Comparison of ENCODE assay signal across 8 mouse cellular contexts in genomic region chr15:79687646-79688267, GRCm38 (mm10). TPM values are rescaled to one million over a fixed set of nuclear protein-coding genes. Genes with fewer than 3 reads are reported as not detected.
DNase-seq lines count a peak whose midpoint lies in the region; ATAC-seq and TF ChIP-seq lines count a peak whose summit lies in the region.

Josd1 (minus strand) TSS chr15:79687919.

- peaks cover 4% of the 10 kb centered on the region; the same call in 1 of the 2 replicates for H3K27me3 ChIP-seq in forebrain, embryonic 10.5 days (ENCODE audit: poor library complexity, severe bottlenecking)
- H3K27me3 ChIP-seq in heart, embryonic 15.5 days, result no peaks in the 10 kb centered on the region
- H3K27me3 ChIP-seq in liver, embryonic 14.5 days (ENCODE audit: control insufficient read depth, insufficient read depth, low read length), result no peaks in the 10 kb centered on the region
- no peaks in the 10 kb centered on the region for H3K27me3 ChIP-seq in neural tube, embryonic 11.5 days (ENCODE audit: control insufficient read depth, insufficient read depth, low read length)
- no peaks in the 10 kb centered on the region for H3K27me3 ChIP-seq in stomach, postnatal 0 days (ENCODE audit: control insufficient read depth, insufficient read depth, low read length)

- H3K27ac ChIP-seq in forebrain, embryonic 10.5 days, result peak within 1 kb of the TSS; percentile 93
- H3K27ac ChIP-seq in heart, embryonic 15.5 days, result peak within 1 kb of the TSS; percentile 99
- peak within 1 kb of the TSS; percentile 95 for H3K27ac ChIP-seq in liver, embryonic 14.5 days
- peak within 1 kb of the TSS; percentile 89 for H3K27ac ChIP-seq in neural tube, embryonic 11.5 days (ENCODE audit: low read depth, low read length)
- peak within 1 kb of the TSS; percentile 96 for H3K27ac ChIP-seq in stomach, postnatal 0 days (replicated peaks)

- peaks cover 8% of the 10 kb centered on the region; the same call in 1 of the 2 replicates for H3K36me3 ChIP-seq in forebrain, embryonic 10.5 days (replicated peaks)
- no peaks in the 10 kb centered on the region for H3K36me3 ChIP-seq in heart, embryonic 15.5 days
- no peaks in the 10 kb centered on the region for H3K36me3 ChIP-seq in liver, embryonic 14.5 days (replicated peaks; ENCODE audit: control insufficient read depth, insufficient read depth, low read depth)
- H3K36me3 ChIP-seq in neural tube, embryonic 11.5 days (ENCODE audit: control insufficient read depth, insufficient read depth, low read length), result no peaks in the 10 kb centered on the region
- no peaks in the 10 kb centered on the region for H3K36me3 ChIP-seq in stomach, postnatal 0 days (ENCODE audit: control insufficient read depth, insufficient read depth, low read length)

- under 1% methylated on average over 72 of the region's 72 CpGs for WGBS in forebrain, embryonic 10.5 days
- under 1% methylated on average over 68 of the region's 72 CpGs for WGBS in heart, embryonic 15.5 days
- under 1% methylated on average over 71 of the region's 72 CpGs for WGBS in liver, embryonic 14.5 days (ENCODE audit: insufficient replicate concordance)
- under 1% methylated on average over 70 of the region's 72 CpGs for WGBS in neural tube, embryonic 11.5 days
- under 1% methylated on average over 69 of the region's 72 CpGs for WGBS in stomach, postnatal 0 days

- H3K4me2 ChIP-seq in heart, embryonic 15.5 days, result peak within 1 kb of the TSS; percentile 73
- H3K4me2 ChIP-seq in liver, embryonic 14.5 days (ENCODE audit: low read depth), result peak within 1 kb of the TSS; percentile 88
- H3K4me2 ChIP-seq in neural tube, embryonic 11.5 days (ENCODE audit: low read depth), result peak within 1 kb of the TSS; percentile 48
- H3K4me2 ChIP-seq in stomach, postnatal 0 days (replicated peaks; ENCODE audit: low read depth), result peak within 1 kb of the TSS; percentile 82

- no peaks in the 10 kb centered on the region for H3K9me3 ChIP-seq in forebrain, embryonic 10.5 days
- H3K9me3 ChIP-seq in heart, embryonic 15.5 days (replicated peaks), result no peaks in the 10 kb centered on the region
- H3K9me3 ChIP-seq in liver, embryonic 14.5 days (ENCODE audit: control insufficient read depth, low read length), result no peaks in the 10 kb centered on the region
- no peaks in the 10 kb centered on the region for H3K9me3 ChIP-seq in neural tube, embryonic 11.5 days (ENCODE audit: control insufficient read depth, low read length)
- H3K9me3 ChIP-seq in stomach, postnatal 0 days (ENCODE audit: control insufficient read depth, low read length), result no peaks in the 10 kb centered on the region

- peak within 1 kb of the TSS; percentile 91 for H3K9ac ChIP-seq in heart, embryonic 15.5 days
- peak within 1 kb of the TSS; percentile 97 for H3K9ac ChIP-seq in liver, embryonic 14.5 days (replicated peaks)
- H3K9ac ChIP-seq in neural tube, embryonic 11.5 days (ENCODE audit: low read length), result peak within 1 kb of the TSS; percentile 89
- H3K9ac ChIP-seq in stomach, postnatal 0 days (ENCODE audit: low read length), result peak within 1 kb of the TSS; percentile 90

- ATAC-seq in CD4-positive, CD25-positive, alpha-beta regulatory T cell, adult 4 months, result peak; percentile 60
- ATAC-seq in heart, embryonic 15.5 days (replicated peaks; ENCODE audit: insufficient number of reproducible peaks, insufficient read depth, low FRiP score, low read depth), result peak; percentile 78
- peak; percentile 71 for ATAC-seq in liver, embryonic 14.5 days (ENCODE audit: insufficient read depth)
- peak; percentile 49; the same call in 1 of the 2 replicates for ATAC-seq in neural tube, embryonic 11.5 days (ENCODE audit: insufficient read depth, low FRiP score, low TSS enrichment)
- ATAC-seq in stomach, postnatal 0 days (ENCODE audit: low FRiP score, low TSS enrichment), result peak; percentile 71

- H3K4me3 ChIP-seq in forebrain, embryonic 10.5 days, result peak within 1 kb of the TSS; percentile 96
- peak within 1 kb of the TSS; percentile 83 for H3K4me3 ChIP-seq in heart, embryonic 15.5 days
- H3K4me3 ChIP-seq in liver, embryonic 14.5 days (ENCODE audit: insufficient read depth in 1 of 2, low read depth in 2 of 2, low read length in 2 of 2), result peak within 1 kb of the TSS; percentile 89
- H3K4me3 ChIP-seq in neural tube, embryonic 11.5 days (ENCODE audit: low read depth, low read length), result peak within 1 kb of the TSS; percentile 85
- H3K4me3 ChIP-seq in stomach, postnatal 0 days (ENCODE audit: low read depth, low read length), result peak within 1 kb of the TSS; percentile 88

- peak; percentile 92 for DNase-seq in c-Kit-negative CD71-positive TER-119-positive erythroid progenitor cells, embryonic 14.5 days (ENCODE audit: low read depth, low spot score)
- DNase-seq in forebrain, embryonic 10.5 days (ENCODE audit: extremely low spot score, low spot score), result peak; percentile 96
- peak; percentile 96 to 98 for DNase-seq in kidney, postnatal 25 days
- DNase-seq in liver, embryonic 14.5 days (ENCODE audit: low read depth in 3 of 3, low spot score in 3 of 3), result peak; percentile 90 to 94 (median 90)
- peak; percentile 92 for DNase-seq in neural tube, embryonic 11.5 days (ENCODE audit: low spot score)
- peak; percentile 97 for DNase-seq in stomach, postnatal 0 days (ENCODE audit: low spot score)

- H3K4me1 ChIP-seq in forebrain, embryonic 10.5 days, result peaks cover 81% of the 10 kb centered on the region
- H3K4me1 ChIP-seq in heart, embryonic 15.5 days (replicated peaks), result peaks cover 58% of the 10 kb centered on the region
- H3K4me1 ChIP-seq in liver, embryonic 14.5 days (replicated peaks; ENCODE audit: control insufficient read depth in 2 of 2, insufficient read depth in 2 of 2, low read length in 1 of 2), result peaks cover 44 to 61% of the 10 kb centered on the region in 2 experiments
- peaks cover 32% of the 10 kb centered on the region for H3K4me1 ChIP-seq in neural tube, embryonic 11.5 days (ENCODE audit: control insufficient read depth, insufficient read depth, low read length)
- H3K4me1 ChIP-seq in stomach, postnatal 0 days (replicated peaks; ENCODE audit: control insufficient read depth, insufficient read depth), result peaks cover 22% of the 10 kb centered on the region

- TF ChIP-seq EP300 in liver, embryonic 14.5 days (IDR thresholded peaks at IDR 0.05; ENCODE audit: low read depth), result no peak
- TF ChIP-seq EP300 in stomach, postnatal 0 days (optimal IDR thresholded peaks at IDR 0.05), result no peak

- no peak for TF ChIP-seq CTCF in liver, embryonic 14.5 days (IDR thresholded peaks at IDR 0.05; ENCODE audit: low read depth)
- peak; percentile 26; the same call in 1 of the 2 replicates for TF ChIP-seq CTCF in stomach, postnatal 0 days (IDR thresholded peaks at IDR 0.05; ENCODE audit: low read depth)

RNA-seq across cellular contexts. Expression of gene Josd1, which starts in this region (rescaled TPM):
- 1 to 10 TPM; 4.2 to 6.8 TPM for polyA plus RNA-seq in CD4-positive, CD25-positive, alpha-beta regulatory T cell, adult 4 months (2017; shearing (Covaris generic))
- polyA plus RNA-seq in forebrain, embryonic 10.5 days (2016; fragmentation: Nextera tagmentation; extraction: Ambion mirVana), result 16.6 and 18.6 TPM in 2 replicates
- 20.6 and 24.5 TPM in 2 replicates for polyA plus RNA-seq in heart, embryonic 15.5 days (2015; fragmentation: Nextera tagmentation; extraction: Ambion mirVana)
- 19.7 and 21.4 TPM in 2 replicates for polyA plus RNA-seq in liver, embryonic 14.5 days (2012; rRNA removed)
- 13.0 and 13.2 TPM in 2 replicates for polyA plus RNA-seq in liver, embryonic 14.5 days (2014; fragmentation: Nextera tagmentation; extraction: Ambion mirVana)
- polyA plus RNA-seq in neural tube, embryonic 11.5 days (2014; fragmentation: Nextera tagmentation; extraction: Ambion mirVana), result 14.6 and 16.4 TPM in 2 replicates
- 11.7 and 13.4 TPM in 2 replicates for polyA plus RNA-seq in stomach, postnatal 0 days (2015; fragmentation: Nextera tagmentation; extraction: Ambion mirVana)

Comparison
In these comparisons a context has a peak if more than half of its experiments do, and no peak if none do; other contexts are left out.
1. Peak in every context shown above with its lines: DNase-seq, ATAC-seq, H3K4me3 ChIP-seq and H3K27ac ChIP-seq.